Mouse (Mus musculus): ENCODE results near the gene Crip2.

Gene Crip2

DNA sequence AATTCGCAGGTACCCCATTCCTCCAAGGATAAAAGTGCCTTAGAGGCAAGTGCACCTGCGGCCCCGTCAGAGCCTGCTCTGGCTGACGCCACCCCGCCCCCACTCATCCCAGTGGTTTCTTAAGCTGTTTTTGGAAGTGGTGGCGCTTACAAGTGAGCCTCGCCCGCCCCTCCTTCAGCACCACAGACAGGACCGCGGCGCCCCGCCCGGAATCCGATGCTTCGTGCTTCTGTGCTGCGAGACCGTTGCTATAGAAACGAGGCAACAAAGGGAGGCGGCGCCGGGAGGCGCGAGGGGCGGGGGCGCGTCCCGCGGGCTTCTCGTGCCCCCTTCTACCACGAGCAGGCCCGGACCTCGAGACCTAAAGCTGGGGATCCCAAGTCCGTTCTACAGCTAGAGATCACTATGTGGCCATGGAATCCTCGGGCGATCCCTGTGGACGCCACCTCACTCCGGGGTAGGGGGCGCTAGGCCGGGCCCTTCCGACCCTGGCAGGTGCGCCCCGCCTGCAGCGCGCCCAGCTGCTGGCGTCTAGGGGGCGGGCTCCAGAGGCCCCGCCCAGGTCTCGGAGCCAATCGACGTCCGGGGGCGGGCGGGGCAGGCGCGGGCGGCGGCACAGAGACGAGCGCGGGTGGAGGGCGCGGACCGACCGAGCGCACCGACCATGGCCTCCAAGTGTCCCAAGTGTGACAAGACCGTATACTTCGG, at the start of gene Crip2:
Gene Crip2, plus strand, starts transcription at position 329 of the 708 bp plus-strand sequence.
- peak; percentile 99 for DNase-seq (ENCODE audit: extremely low read depth, insufficient read length, low spot score)

GRCm38 (mm10) chr12:113097040-113097439, 43.0 kb upstream of the Crip2 start:
- no peak for DNase-seq (ENCODE audit: extremely low read depth, insufficient read length, low spot score)

GRCm38 (mm10) chr12:113097749-113098281, 42.2 kb upstream of the Crip2 start, which contains the start of gene Mta1:
Mta1 (plus strand) TSS chr12:113098278.
- peak; percentile 48 for DNase-seq (ENCODE audit: extremely low read depth, insufficient read length, low spot score)

DNA sequence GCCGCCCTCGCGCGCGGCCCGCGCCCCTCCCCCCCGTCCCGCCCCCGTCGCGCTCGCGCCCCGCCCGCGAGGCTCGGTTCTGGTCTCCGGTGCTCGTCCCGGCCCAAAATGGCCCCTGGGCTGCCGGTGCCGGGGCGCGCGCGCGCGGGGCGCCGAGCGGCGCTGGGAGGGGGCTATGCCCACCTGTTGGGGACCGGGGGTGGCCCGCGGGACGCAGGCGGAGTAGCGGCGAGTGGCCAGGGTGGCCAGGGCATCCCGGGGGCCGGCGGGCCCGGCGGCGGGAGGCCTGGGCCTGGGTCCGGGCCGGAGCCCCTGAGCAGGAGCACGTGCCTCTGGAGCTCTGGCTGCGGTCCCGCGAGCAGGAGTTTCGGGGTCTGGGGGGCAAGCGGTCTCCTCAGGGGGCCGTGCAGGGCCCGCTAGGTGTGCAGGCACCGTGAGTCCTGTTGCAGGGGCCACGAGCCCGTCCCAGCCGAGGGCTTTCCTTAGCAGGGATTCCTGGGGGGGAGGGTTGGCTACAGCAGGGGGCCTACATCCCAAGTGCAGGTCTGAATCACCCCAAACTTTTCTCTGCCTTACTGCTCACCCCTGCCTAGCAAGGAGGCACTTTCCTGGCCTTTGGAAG, 41.4 kb upstream of the Crip2 start:
- DNase-seq (ENCODE audit: extremely low read depth, insufficient read length, low spot score) = peak; percentile 59

- no peak for DNase-seq (ENCODE audit: extremely low read depth, insufficient read length, low spot score)
Observed at GRCm38 (mm10) chr12:113099470-113100237, 40.4 kb upstream of the Crip2 start.

GRCm38 (mm10) chr12:113100448-113101076, 39.5 kb upstream of the Crip2 start:
- peak; percentile 37 for DNase-seq (ENCODE audit: extremely low read depth, insufficient read length, low spot score)

GRCm38 (mm10) chr12:113101251-113101960, 38.6 kb upstream of the Crip2 start:
- DNase-seq (ENCODE audit: extremely low read depth, insufficient read length, low spot score) = no peak

DNA sequence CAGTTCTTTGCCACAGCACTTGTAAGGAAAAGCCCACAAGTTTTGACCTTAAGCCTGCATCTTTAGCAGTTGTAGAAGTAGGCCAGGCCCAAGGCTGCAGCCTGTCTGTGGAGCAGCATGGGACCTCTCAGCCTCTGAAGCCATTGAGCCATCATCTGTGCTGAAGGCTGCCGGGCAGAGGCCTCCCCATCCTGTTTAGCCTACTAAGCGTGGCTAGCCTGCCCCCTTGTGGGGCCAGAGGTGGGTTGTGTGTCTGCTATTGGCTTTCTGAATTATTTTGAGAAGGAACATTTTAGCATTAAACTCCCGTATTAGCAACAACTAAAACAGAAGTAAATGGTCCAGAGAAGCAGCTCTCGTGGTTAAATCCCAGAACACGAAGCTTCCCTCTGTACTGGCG, 37.6 kb upstream of the Crip2 start:
- DNase-seq (ENCODE audit: extremely low read depth, insufficient read length, low spot score) = no peak

GRCm38 (mm10) chr12:113103846-113104451, 36.1 kb upstream of the Crip2 start:
- no peak for DNase-seq (ENCODE audit: extremely low read depth, insufficient read length, low spot score)

DNA sequence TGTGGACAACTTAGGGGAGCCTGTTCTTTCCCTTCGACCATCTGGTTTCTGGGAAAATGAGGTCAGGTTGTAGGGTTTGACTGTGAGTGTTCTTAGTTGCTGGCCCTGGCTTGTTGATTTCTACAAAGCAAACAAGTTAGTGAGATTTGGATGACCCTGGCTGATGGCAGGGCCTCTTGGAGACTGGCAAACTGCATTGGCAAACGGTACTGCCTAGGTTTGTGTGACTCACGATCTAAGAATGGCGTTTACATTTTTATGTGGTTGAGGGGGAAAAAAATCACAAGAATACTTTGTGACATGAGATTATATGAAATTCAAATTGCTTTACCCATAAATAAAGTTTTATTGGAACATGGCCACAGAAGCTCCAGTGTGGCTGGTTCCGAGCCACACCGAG, 33.6 kb upstream of the Crip2 start:
- peak; percentile 64 for DNase-seq (ENCODE audit: extremely low read depth, insufficient read length, low spot score)

- no peak for DNase-seq (ENCODE audit: extremely low read depth, insufficient read length, low spot score)
Observed at GRCm38 (mm10) chr12:113107431-113108124, 32.5 kb upstream of the Crip2 start.

GRCm38 (mm10) chr12:113108528-113109283, 31.3 kb upstream of the Crip2 start:
- no peak for DNase-seq (ENCODE audit: extremely low read depth, insufficient read length, low spot score)

DNA sequence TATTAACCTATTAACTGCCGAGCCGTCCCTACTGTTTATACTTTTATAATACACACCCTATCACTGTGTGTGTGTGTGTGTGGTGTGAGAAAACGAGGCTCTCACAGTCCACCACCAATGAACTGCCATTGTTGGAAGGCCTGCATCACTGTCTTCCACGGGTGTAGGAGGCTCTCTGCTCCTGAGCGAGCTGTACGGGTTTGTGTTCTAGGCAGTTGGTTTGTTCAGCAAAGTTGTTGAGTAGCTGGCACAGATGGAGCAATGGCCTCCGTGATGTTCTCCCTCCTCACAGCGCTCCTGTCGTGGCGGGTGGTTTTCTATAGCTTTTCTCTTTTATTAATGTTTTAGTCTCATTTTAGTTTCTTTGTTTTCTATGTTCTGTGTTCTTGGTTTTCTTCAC, 30.2 kb upstream of the Crip2 start:
- DNase-seq (ENCODE audit: extremely low read depth, insufficient read length, low spot score) = no peak

- no peak for DNase-seq (ENCODE audit: extremely low read depth, insufficient read length, low spot score)
Observed at GRCm38 (mm10) chr12:113114141-113114540, 25.9 kb upstream of the Crip2 start.

- DNase-seq (ENCODE audit: extremely low read depth, insufficient read length, low spot score) = no peak
Observed at GRCm38 (mm10) chr12:113114856-113115538, 25.0 kb upstream of the Crip2 start.

- no peak for DNase-seq (ENCODE audit: extremely low read depth, insufficient read length, low spot score)
Observed at GRCm38 (mm10) chr12:113119516-113120410, 20.3 kb upstream of the Crip2 start.

GRCm38 (mm10) chr12:113124726-113125125, 15.3 kb upstream of the Crip2 start:
- no peak for DNase-seq (ENCODE audit: extremely low read depth, insufficient read length, low spot score)
